Mouse (Mus musculus) lung, embryonic 14.5 days (tissue): ENCODE results near the gene Tcaf1. TPM values are rescaled to one million over a fixed set of nuclear protein-coding genes. Genes with fewer than 3 reads are reported as not detected.
A peak's percentile ranks its signal among the peaks of the same experiment; 100 is the strongest.

Experiments
- ATAC-seq: fragments of 200-750 bp; cut with Nextera tagmentation; 2 replicates; pipeline ENCODE4 v1.8.0; 2017; ENCODE audit warnings: mild to moderate bottlenecking, moderate TSS enrichment, moderate library complexity; ENCODE audit not compliant: insufficient read depth
- DNase-seq: peaks from one replicate; pipeline ENCODE4 v3.0.0-alpha.2; 2015
- H3K27ac ChIP-seq: fragments of 300-500 bp; sonication (generic); 2 replicates; pipeline ENCODE4 v1.5.1; 2014; ENCODE audit warnings: low read depth, mild to moderate bottlenecking, moderate library complexity
- H3K27me3 ChIP-seq: fragments of 300-500 bp; sonication (generic); 2 replicates; pipeline ENCODE4 v1.6.1; 2014; ENCODE audit warnings: low read length, control low read depth; ENCODE audit not compliant: insufficient read depth
- H3K36me3 ChIP-seq: fragments of 300-500 bp; sonication (generic); 2 replicates; pipeline ENCODE4 v1.6.1; 2014; ENCODE audit warnings: control low read depth; ENCODE audit not compliant: insufficient read depth
- H3K4me1 ChIP-seq: fragments of 300-500 bp; sonication (generic); 2 replicates; pipeline ENCODE4 v1.6.1; 2014; ENCODE audit warnings: antibody characterized with exemption, control low read depth; ENCODE audit not compliant: insufficient read depth
- H3K4me2 ChIP-seq: fragments of 300-500 bp; sonication (generic); 2 replicates; pipeline ENCODE4 v1.6.1; 2014; ENCODE audit warnings: mild to moderate bottlenecking
- H3K4me3 ChIP-seq: fragments of 300-500 bp; sonication (generic); 2 replicates; pipeline ENCODE4 v1.5.1; 2014; ENCODE audit warnings: low read depth, low read length
- H3K9ac ChIP-seq: fragments of 300-500 bp; sonication (generic); 2 replicates; pipeline ENCODE4 v1.6.1; 2014
- H3K9me3 ChIP-seq: fragments of 300-500 bp; sonication (generic); 2 replicates; pipeline ENCODE4 v1.6.1; 2016; ENCODE audit warnings: low read depth, low read length, control low read depth
- CTCF ChIP-seq: IDR thresholded peaks from 2 replicates; pipeline ENCODE4 v1.5.1; 2016; ENCODE audit warnings: antibody characterized with exemption, low read depth
- WGBS: fragments of 180-500 bp; shearing (Covaris S2); extraction: QIAGEN DNeasy Blood & Tissue Kit; methylation state at CpG from one replicate; pipeline ENCODE4 v1.1.7; 2014; 5-methylcytosine and 5-hydroxymethylcytosine counted together
- polyA plus RNA-seq: library from polyadenylated mRNA; unstranded; fragments of >200 nt; fragmentation: Nextera tagmentation; extraction: Ambion mirVana; gene quantifications from 2 replicates; pipeline ENCODE4 v1.2.1, GENCODE M21; 2014

Gene Tcaf1
- polyA plus RNA-seq, 1 experiment from 2014 or later, result 73.2 TPM

- ATAC-seq, result no peak
- no peaks in the 10 kb centered on the region for H3K27me3 ChIP-seq
- no peak overlapping the region for H3K4me3 ChIP-seq
- no peak overlapping the region for H3K4me2 ChIP-seq
- peaks cover 27% of the 10 kb centered on the region for H3K36me3 ChIP-seq
- H3K27ac ChIP-seq, result no peak overlapping the region
- no peak overlapping the region for H3K9ac ChIP-seq
- WGBS, result 91% methylated on average over 2 of the region's 2 CpGs
- no peak for DNase-seq
- no peak for TF ChIP-seq CTCF
- no peaks in the 10 kb centered on the region for H3K4me1 ChIP-seq
- H3K9me3 ChIP-seq, result no peaks in the 10 kb centered on the region
These were observed 42.2 kb downstream of the Tcaf1 start for GRCm38 (mm10) chr6:42667722-42668121.

DNA sequence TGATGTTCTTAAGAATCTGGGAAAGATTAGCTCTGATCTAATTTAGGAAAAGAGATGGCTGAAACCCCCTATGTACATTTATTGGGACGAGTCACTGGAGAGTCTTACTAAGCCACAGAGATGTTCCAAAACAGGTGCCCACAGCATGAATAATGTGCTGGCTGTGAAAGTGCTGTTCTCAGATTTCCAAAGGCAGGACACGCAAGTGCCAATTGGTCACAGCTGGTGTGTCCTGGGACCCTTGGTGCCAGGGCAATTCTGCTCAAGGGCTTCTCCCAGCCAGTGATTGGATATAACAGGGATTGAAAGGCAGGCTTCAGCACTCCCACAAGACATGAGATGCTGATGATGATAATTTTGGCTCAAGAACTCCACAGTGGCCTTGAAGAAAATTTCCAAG, 48.1 kb downstream of the Tcaf1 start:
- Histone ChIP-seq H3K4me1 (no peaks in the 10 kb centered on the region), H3K27ac (no peak overlapping the region), H3K4me2 (no peak overlapping the region), H3K4me3 (no peak overlapping the region), H3K9me3 (no peaks in the 10 kb centered on the region), H3K9ac (no peak overlapping the region), H3K36me3 (no peaks in the 10 kb centered on the region), H3K27me3 (no peaks in the 10 kb centered on the region)
- no peak for TF ChIP-seq CTCF
- no peak for ATAC-seq
- DNase-seq, result no peak
- 54% methylated on average over 2 of the region's 2 CpGs for WGBS

- Histone ChIP-seq H3K36me3 (no peaks in the 10 kb centered on the region), H3K27me3 (no peaks in the 10 kb centered on the region), H3K4me1 (no peaks in the 10 kb centered on the region), H3K9ac (peak within 1 kb of the TSS; percentile 41; the same call in 1 of the 2 replicates), H3K4me2 (peak within 1 kb of the TSS; percentile 67), H3K9me3 (no peaks in the 10 kb centered on the region), H3K4me3 (peak within 1 kb of the TSS; percentile 40), H3K27ac (no peak within 1 kb of the TSS)
- peak; percentile 100 for ATAC-seq
- WGBS, result 0% methylated on average over 23 of the region's 23 CpGs
- peak; percentile 94 for TF ChIP-seq CTCF
- peak; percentile 96 for DNase-seq
These were observed 64.9 kb downstream of the Tcaf1 start, which contains the start of gene Tcaf2 for GRCm38 (mm10) chr6:42644912-42645549. Tcaf2 (minus strand) TSS chr6:42645254.

DNA sequence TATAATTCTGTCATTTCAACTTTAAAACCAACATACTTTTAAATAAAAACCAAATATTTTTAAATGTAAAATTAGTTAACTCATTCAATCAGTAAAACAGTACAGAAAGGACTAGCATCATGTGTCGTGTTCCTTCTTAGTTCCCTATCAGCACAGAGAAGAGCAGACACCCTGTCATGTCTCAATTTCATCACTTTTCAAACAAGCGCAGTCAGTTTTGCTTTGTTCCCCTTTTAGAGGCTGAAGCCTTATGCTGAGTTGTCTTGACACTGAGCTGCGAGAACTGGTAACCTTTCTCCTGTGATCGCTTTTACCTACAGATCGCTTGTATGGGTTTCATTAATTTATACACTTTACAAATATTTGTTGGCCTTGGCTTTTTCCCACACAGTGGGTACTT, 75.5 kb downstream of the Tcaf1 start:
- TF ChIP-seq CTCF, result no peak
- H3K9ac ChIP-seq, result no peak overlapping the region
- no peak overlapping the region for H3K27ac ChIP-seq
- no peak overlapping the region for H3K4me3 ChIP-seq
- 78% methylated on average over 5 of the region's 5 CpGs for WGBS
- no peak for ATAC-seq
- H3K4me1 ChIP-seq, result no peaks in the 10 kb centered on the region
- no peak overlapping the region for H3K4me2 ChIP-seq
- H3K27me3 ChIP-seq, result no peaks in the 10 kb centered on the region
- H3K9me3 ChIP-seq, result no peaks in the 10 kb centered on the region
- no peak for DNase-seq
- no peaks in the 10 kb centered on the region for H3K36me3 ChIP-seq

DNA sequence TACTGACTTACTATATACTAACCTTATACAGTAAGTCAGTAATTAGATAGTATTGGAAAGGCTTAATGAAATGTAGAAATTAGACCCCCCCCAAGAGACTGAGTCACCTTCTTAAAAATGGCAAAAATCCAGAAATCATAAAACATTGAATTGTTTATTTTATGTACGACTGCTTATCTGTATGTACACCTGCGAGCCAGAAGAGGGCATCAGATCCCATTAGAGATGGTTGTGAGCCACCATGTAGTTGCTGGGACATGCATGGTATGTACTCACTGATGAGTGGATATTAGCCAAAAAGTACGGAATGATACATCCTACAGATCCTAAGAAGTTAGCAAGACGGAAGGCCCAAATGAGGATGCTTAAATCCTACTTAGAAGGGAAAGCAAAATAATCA, 78.5 kb downstream of the Tcaf1 start:
- H3K4me2 ChIP-seq, result no peak overlapping the region
- H3K9me3 ChIP-seq, result no peaks in the 10 kb centered on the region
- H3K9ac ChIP-seq, result no peak overlapping the region
- no peak overlapping the region for H3K4me3 ChIP-seq
- 56% methylated on average over 4 of the region's 4 CpGs for WGBS
- ATAC-seq, result no peak
- no peaks in the 10 kb centered on the region for H3K36me3 ChIP-seq
- H3K27ac ChIP-seq, result no peak overlapping the region
- TF ChIP-seq CTCF, result peak; percentile 22
- no peak for DNase-seq
- no peaks in the 10 kb centered on the region for H3K27me3 ChIP-seq
- H3K4me1 ChIP-seq, result no peaks in the 10 kb centered on the region

Other genes with a start within 250 kb of the Tcaf1 start
- not detected in 2 replicates for gene Olfr458, start 244.9 kb downstream of the Tcaf1 start, polyA plus RNA-seq
- gene Olfr457, start 233.8 kb downstream of the Tcaf1 start, polyA plus RNA-seq, result not detected in 2 replicates
- gene Olfr456, start 222.9 kb downstream of the Tcaf1 start, polyA plus RNA-seq, result 0.18 TPM in 1 of 2 replicates, not detected in the other
- gene Olfr455, start 162.5 kb downstream of the Tcaf1 start, polyA plus RNA-seq, result not detected in 2 replicates
- gene Tcaf3, start 112.4 kb downstream of the Tcaf1 start, polyA plus RNA-seq, result not detected in 2 replicates
- gene Tcaf2, start 64.8 kb downstream of the Tcaf1 start, polyA plus RNA-seq, result 3.6 and 3.7 TPM in 2 replicates
- gene Olfr453, start 29.3 kb upstream of the Tcaf1 start, polyA plus RNA-seq, result not detected in 2 replicates
- gene Olfr38, start 46.3 kb upstream of the Tcaf1 start, polyA plus RNA-seq, result not detected in 2 replicates
- not detected in 2 replicates for gene Olfr452, start 75.0 kb upstream of the Tcaf1 start, polyA plus RNA-seq
- gene Olfr450, start 101.9 kb upstream of the Tcaf1 start, polyA plus RNA-seq, result not detected in 2 replicates
- gene Olfr449, start 124.3 kb upstream of the Tcaf1 start, polyA plus RNA-seq, result not detected in 2 replicates
- not detected in 2 replicates for gene Olfr448, start 180.4 kb upstream of the Tcaf1 start, polyA plus RNA-seq
- gene Olfr447, start 198.8 kb upstream of the Tcaf1 start, polyA plus RNA-seq, result not detected in 2 replicates
- gene Olfr446, start 211.3 kb upstream of the Tcaf1 start, polyA plus RNA-seq, result not detected in 2 replicates
- not detected in 2 replicates for gene Olfr444, start 239.0 kb upstream of the Tcaf1 start, polyA plus RNA-seq